Mouse (Mus musculus) G1E (cell line): ENCODE measurements at regions not wholly inside any gene's neighbourhood (a gene's known extent, or its start where the extent isn't known, plus 50 kb on each side); places are given as distances from the start of the nearest gene placed in this dataset.

Experiments
- CTCF ChIP-seq: IDR thresholded peaks from 2 replicates; pipeline ENCODE4 v1.5.1; 2012; ENCODE audit warnings: low read depth, low read length, inconsistent platforms, mixed read lengths
- GATA1 ChIP-seq: IDR thresholded peaks from 2 replicates; pipeline ENCODE4 v1.6.1; 2012; ENCODE audit warnings: borderline replicate concordance, low read length, inconsistent platforms, mixed read lengths
- GATA2 ChIP-seq: IDR thresholded peaks from 2 replicates; pipeline ENCODE4 v1.6.1; 2012; ENCODE audit warnings: low read depth, low read length, inconsistent platforms, borderline replicate concordance
- POLR2AphosphoS5 ChIP-seq: IDR thresholded peaks from 2 replicates; pipeline ENCODE4 v1.6.1; 2012; ENCODE audit warnings: low read depth, low read length, inconsistent platforms; ENCODE audit not compliant: insufficient replicate concordance
- TAL1 ChIP-seq: conservative IDR thresholded peaks from 2 replicates; pipeline ENCODE4 v1.6.1; 2012; ENCODE audit warnings: low read depth, low read length, inconsistent platforms, mixed read lengths

- TF ChIP-seq CTCF (no peak), TAL1 (no peak), GATA2 (no peak), POLR2AphosphoS5 (no peak), GATA1 (no peak)
Measured at GRCm38 (mm10) chr3:37979871-37980270, 255.6 kb upstream of the Gm5148 start.
